Mouse (Mus musculus) kidney, adult 2 months (tissue): ENCODE data around the gene Wnk1. TPM values are rescaled to one million over a fixed set of nuclear protein-coding genes. Genes with fewer than 3 reads are reported as not detected.

Source experiments
- DNase-seq: peaks from one replicate; pipeline ENCODE4 v3.0.0; 2021
- H3K27ac ChIP-seq: fragments of 200-500 bp; 2 replicates; pipeline ENCODE4 v1.5.1; 2012; ENCODE audit warnings: low read depth, low read length, control low read depth, inconsistent platforms; ENCODE audit not compliant: insufficient read depth
- H3K27me3 ChIP-seq: fragments of 200-500 bp; replicated peaks from 2 replicates; pipeline ENCODE4 v1.6.1; 2012; ENCODE audit warnings: mild to moderate bottlenecking, moderate library complexity, low read length, inconsistent platforms; ENCODE audit not compliant: control insufficient read depth, insufficient read depth
- H3K36me3 ChIP-seq: fragments of 200-500 bp; 2 replicates; pipeline ENCODE4 v1.6.1; 2012; ENCODE audit warnings: mild to moderate bottlenecking, moderate library complexity, low read length, inconsistent platforms; ENCODE audit not compliant: control insufficient read depth, insufficient read depth
- H3K4me1 ChIP-seq: fragments of 200-500 bp; 2 replicates; pipeline ENCODE4 v1.6.1; 2011; ENCODE audit warnings: low read length; ENCODE audit not compliant: control insufficient read depth, insufficient read depth
- H3K4me3 ChIP-seq: fragments of 200-500 bp; 2 replicates; pipeline ENCODE4 v1.5.1; 2011; ENCODE audit warnings: mild to moderate bottlenecking, low read depth, low read length, control low read depth; ENCODE audit not compliant: insufficient read depth
- CTCF ChIP-seq: fragments of 200-500 bp; conservative IDR thresholded peaks from 2 replicates; pipeline ENCODE4 v1.5.1; 2011; ENCODE audit warnings: low read depth, mild to moderate bottlenecking, control low read depth, low read length, moderate library complexity, mixed read lengths; ENCODE audit not compliant: insufficient read depth, insufficient read length
- POLR2A ChIP-seq: fragments of 200-500 bp; IDR thresholded peaks from one replicate; pipeline ENCODE4 v1.6.1; 2011; ENCODE audit warnings: low read depth, low read length, control low read depth
- WGBS: fragments of 180-500 bp; shearing (Covaris S2); methylation state at CpG from one replicate; pipeline ENCODE4 v1.1.7; 2018; 5-methylcytosine and 5-hydroxymethylcytosine counted together
- polyA plus RNA-seq: library from polyadenylated mRNA; depleted of rRNA; stranded (reverse); fragments of >200 nt; gene quantifications from 2 replicates; pipeline ENCODE4 v1.2.3, GENCODE M21; 2012; rRNA removed

The Wnk1 gene
- polyA plus RNA-seq, 1 experiment, result 135 TPM

DNA sequence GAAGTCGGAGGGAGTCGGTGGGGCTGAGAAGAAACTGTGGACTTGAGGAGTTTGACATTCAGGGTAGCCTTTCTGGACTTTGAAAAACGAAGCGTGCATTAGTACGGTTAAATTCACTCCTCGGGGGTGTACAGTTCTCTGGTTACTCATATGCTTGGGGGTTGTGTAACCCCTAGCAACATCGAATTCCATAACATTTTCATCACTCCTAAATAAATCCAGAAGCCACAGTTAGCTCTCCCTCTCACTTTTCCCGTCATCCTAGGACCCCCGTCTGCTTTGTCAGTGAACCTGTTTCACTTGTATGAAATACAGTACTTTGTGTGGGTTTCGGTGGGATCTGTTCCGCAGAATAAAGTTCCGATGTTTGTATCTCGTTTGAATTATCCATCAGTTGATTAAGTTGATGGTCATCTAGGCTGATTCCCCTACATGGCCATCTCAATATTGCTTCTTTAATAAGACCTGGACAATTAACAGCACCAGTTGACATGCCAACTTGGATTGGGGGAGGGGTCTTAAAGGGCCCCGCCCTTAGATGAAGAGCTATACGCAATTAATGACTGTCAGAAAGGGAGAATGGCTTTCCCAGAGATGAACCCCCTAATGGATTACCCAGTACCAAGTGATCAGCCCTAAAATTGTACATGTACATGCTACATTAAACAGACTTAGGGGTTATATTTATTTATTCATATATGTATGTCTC lies 135.2 kb downstream of the Wnk1 start:
- no peaks in the 10 kb centered on the region for H3K4me1 ChIP-seq
- H3K27me3 ChIP-seq, result no peaks in the 10 kb centered on the region
- TF ChIP-seq POLR2A, result no peak
- TF ChIP-seq CTCF, result no peak
- H3K27ac ChIP-seq, result peak overlapping the region; percentile 67
- no peaks in the 10 kb centered on the region; the same call in 1 of the 2 replicates for H3K36me3 ChIP-seq
- 8% methylated on average over 15 of the region's 15 CpGs for WGBS
- peak overlapping the region; percentile 74 for H3K4me3 ChIP-seq
- no peak for DNase-seq

DNA sequence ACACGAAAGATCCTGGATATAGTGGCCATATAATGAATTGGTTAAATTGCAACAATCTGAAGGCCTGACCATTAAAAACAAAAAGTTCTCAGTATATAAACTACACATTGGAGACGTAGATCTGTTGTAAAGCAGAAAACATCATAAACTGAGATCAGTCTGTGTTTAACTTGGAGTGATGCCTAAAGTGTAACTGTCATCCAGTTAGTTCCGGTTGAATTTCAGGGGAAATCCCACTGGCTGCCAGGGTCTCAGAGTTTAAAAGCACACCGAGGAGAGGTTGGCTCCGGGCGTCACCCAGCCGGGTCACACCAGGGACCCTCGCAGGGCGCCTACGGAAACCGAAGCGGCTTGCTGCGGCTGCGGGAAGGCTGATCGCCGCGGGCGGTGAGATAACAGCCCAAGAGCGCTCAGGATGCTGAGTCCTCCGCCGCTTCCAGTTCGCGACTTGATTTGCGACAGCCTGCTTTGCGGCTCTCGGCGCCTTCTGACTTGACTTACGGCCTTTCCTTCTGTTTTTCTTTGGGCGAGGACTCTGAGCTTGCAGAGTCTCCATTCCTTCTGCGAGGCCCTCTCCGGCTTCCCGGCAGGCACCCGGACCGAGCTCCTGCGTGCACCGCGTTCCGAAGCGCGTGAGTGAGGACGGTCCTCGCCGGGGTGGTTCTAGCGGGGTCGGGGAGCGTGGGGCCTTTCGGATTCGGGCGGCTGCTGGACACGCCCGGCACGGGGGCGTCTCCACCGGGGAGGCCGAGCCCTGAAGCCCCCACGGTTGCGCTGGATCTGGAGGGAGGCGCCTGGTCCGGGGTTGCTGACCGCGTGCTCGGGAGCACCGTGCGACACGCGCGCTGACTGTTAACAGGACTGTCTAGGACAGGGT lies 136.0 kb downstream of the Wnk1 start, which contains the start of gene Rad52:
Rad52 (plus strand) TSS at position 495 of the 877 bp plus-strand sequence.
- DNase-seq, result peak; percentile 93
- Histone ChIP-seq H3K4me3 (peak within 1 kb of the TSS; percentile 74), H3K4me1 (no peaks in the 10 kb centered on the region), H3K27me3 (no peaks in the 10 kb centered on the region), H3K36me3 (no peaks in the 10 kb centered on the region; the same call in 1 of the 2 replicates), H3K27ac (peak within 1 kb of the TSS; percentile 67)
- under 1% methylated on average over 67 of the region's 67 CpGs for WGBS
- TF ChIP-seq POLR2A (peak; percentile 27), CTCF (no peak)

DNA sequence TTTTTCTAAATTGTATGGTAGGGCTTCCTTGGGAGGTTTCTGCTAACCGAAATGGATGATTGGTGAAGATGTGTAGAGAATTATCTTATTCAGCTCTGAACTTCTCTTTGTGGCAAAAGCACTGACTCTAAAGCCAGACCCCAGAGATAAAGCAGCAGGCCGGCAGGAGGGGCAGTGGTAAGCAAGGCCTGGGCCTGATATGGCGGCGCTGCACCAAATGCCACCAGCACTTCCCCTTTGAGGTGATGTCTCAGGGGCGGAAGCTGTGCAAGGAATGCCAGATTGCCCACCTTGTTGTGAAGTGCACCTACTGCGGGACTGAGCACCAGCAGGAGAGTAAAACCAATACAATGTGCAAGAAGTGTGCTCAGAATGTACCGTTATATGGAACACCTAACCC lies 145.8 kb downstream of the Wnk1 start:
- DNase-seq, result no peak
- no peak overlapping the region for H3K4me3 ChIP-seq
- H3K27me3 ChIP-seq, result no peaks in the 10 kb centered on the region
- no peak overlapping the region for H3K27ac ChIP-seq
- H3K4me1 ChIP-seq, result no peaks in the 10 kb centered on the region
- no peaks in the 10 kb centered on the region for H3K36me3 ChIP-seq
- 91% methylated on average over 7 of the region's 7 CpGs for WGBS
- TF ChIP-seq POLR2A, result no peak
- TF ChIP-seq CTCF, result no peak

DNA sequence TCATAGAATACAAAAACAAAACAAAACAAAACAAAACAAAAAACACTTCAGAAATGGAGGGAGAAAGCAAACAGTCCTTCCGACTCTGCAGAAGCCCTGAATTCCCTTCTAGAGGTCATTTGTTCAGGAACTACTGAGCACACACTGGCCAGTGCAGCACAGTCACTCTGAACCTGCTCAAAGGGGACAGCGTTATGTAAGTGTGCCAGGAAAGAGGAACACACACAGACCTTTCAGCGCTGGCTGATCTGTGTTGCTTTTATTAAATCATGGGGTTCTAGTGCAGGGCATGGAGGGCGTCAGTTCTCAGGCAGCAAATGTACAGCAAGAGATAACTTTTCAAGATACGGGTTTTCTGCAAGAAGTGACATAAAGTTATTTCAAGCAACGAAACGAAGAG lies 155.3 kb downstream of the Wnk1 start:
- Histone ChIP-seq H3K4me1 (no peaks in the 10 kb centered on the region), H3K27me3 (no peaks in the 10 kb centered on the region), H3K36me3 (no peaks in the 10 kb centered on the region), H3K4me3 (no peak overlapping the region), H3K27ac (no peak overlapping the region)
- TF ChIP-seq CTCF (no peak), POLR2A (no peak)
- 63% methylated on average over 7 of the region's 7 CpGs for WGBS
- peak; percentile 21 for DNase-seq

Other genes with a start within 250 kb of the Wnk1 start
- gene Erc1, start 190.5 kb downstream of the Wnk1 start, polyA plus RNA-seq, result 8.0 and 8.1 TPM in 2 replicates
- 13.6 and 17.6 TPM in 2 replicates for gene Rad52, start 136.0 kb downstream of the Wnk1 start, polyA plus RNA-seq
- not detected in 2 replicates for gene Ninj2, start 54.7 kb upstream of the Wnk1 start, polyA plus RNA-seq